Mouse (Mus musculus): ENCODE results near the gene Uvssa. TPM values are rescaled to one million over a fixed set of nuclear protein-coding genes. Genes with fewer than 3 reads are reported as not detected.

Gene Uvssa
- 12.0 TPM for polyA plus RNA-seq (2017; shearing (Covaris generic))

GRCm38 (mm10) chr5:33378302-33378854 is at the start of gene Uvssa:
Gene Uvssa, plus strand, starts transcription at chr5:33378549.

GRCm38 (mm10) chr5:33335273-33335976 is 42.9 kb upstream of the Uvssa start, which contains the start of gene Maea:
Gene Maea, plus strand, starts transcription at chr5:33335509.

GRCm38 (mm10) chr5:33433201-33434138 is 55.1 kb downstream of the Uvssa start, which contains the start of gene Nkx1-1:
Gene Nkx1-1, minus strand, starts transcription at chr5:33433976.

Other genes with a start within 250 kb of the Uvssa start
- not detected for gene Spon2, start 160.1 kb upstream of the Uvssa start, polyA plus RNA-seq (2017; shearing (Covaris generic))
- 240 TPM for gene Ctbp1, start 103.6 kb upstream of the Uvssa start, polyA plus RNA-seq (2017; shearing (Covaris generic))
- gene Maea, start 43.0 kb upstream of the Uvssa start, polyA plus RNA-seq (2017; shearing (Covaris generic)) = 78.1 TPM
- gene Nkx1-1, start 55.4 kb downstream of the Uvssa start, polyA plus RNA-seq (2017; shearing (Covaris generic)) = not detected